Mouse (Mus musculus) midbrain, embryonic 16.5 days (tissue): ENCODE results near the gene Gm42688. TPM values are rescaled to one million over a fixed set of nuclear protein-coding genes. Genes with fewer than 3 reads are reported as not detected.
A peak's percentile ranks its signal among the peaks of the same experiment; 100 is the strongest.

Experiments used
- ATAC-seq: fragments of 200-750 bp; cut with Nextera tagmentation; 2 replicates; pipeline ENCODE4 v1.8.0; 2017; ENCODE audit warnings: moderate TSS enrichment
- H3K27ac ChIP-seq: fragments of 300-500 bp; sonication (generic); 2 replicates; pipeline ENCODE4 v1.5.1; 2014; ENCODE audit warnings: mild to moderate bottlenecking, low read length, mixed read lengths
- H3K27me3 ChIP-seq: fragments of 300-500 bp; sonication (generic); 2 replicates; pipeline ENCODE4 v1.6.1; 2014; ENCODE audit warnings: low read depth, low read length, mixed read lengths; ENCODE audit not compliant: control insufficient read depth, insufficient read depth
- H3K36me3 ChIP-seq: fragments of 300-500 bp; sonication (generic); 2 replicates; pipeline ENCODE4 v1.6.1; 2014; ENCODE audit warnings: mild to moderate bottlenecking, low read length, moderate library complexity, mixed read lengths; ENCODE audit not compliant: control insufficient read depth, insufficient read depth
- H3K4me1 ChIP-seq: fragments of 300-500 bp; sonication (generic); 2 replicates; pipeline ENCODE4 v1.6.1; 2014; ENCODE audit warnings: mild to moderate bottlenecking, low read length, mixed read lengths; ENCODE audit not compliant: control insufficient read depth, insufficient read depth
- H3K4me2 ChIP-seq: fragments of 300-500 bp; sonication (generic); 2 replicates; pipeline ENCODE4 v1.6.1; 2014; ENCODE audit warnings: mild to moderate bottlenecking, low read length, mixed read lengths
- H3K4me3 ChIP-seq: fragments of 300-500 bp; sonication (generic); 2 replicates; pipeline ENCODE4 v1.5.1; 2014; ENCODE audit warnings: low read depth, mild to moderate bottlenecking, low read length, moderate library complexity, mixed read lengths
- H3K9ac ChIP-seq: fragments of 300-500 bp; sonication (generic); 2 replicates; pipeline ENCODE4 v1.6.1; 2014; ENCODE audit warnings: low read depth, low read length, mixed read lengths
- H3K9me3 ChIP-seq: fragments of 300-500 bp; sonication (generic); replicated peaks from 2 replicates; pipeline ENCODE4 v1.6.1; 2014; ENCODE audit warnings: mild to moderate bottlenecking, low read length, mixed read lengths; ENCODE audit not compliant: control insufficient read depth, poor library complexity, severe bottlenecking
- WGBS: fragments of 180-500 bp; shearing (Covaris S2); extraction: QIAGEN DNeasy Blood & Tissue Kit; methylation state at CpG from one replicate; pipeline ENCODE4 v1.1.7; 2014; 5-methylcytosine and 5-hydroxymethylcytosine counted together
- polyA plus RNA-seq: library from polyadenylated mRNA; unstranded; fragments of >200 nt; fragmentation: Nextera tagmentation; extraction: Ambion mirVana; gene quantifications from 2 replicates; pipeline ENCODE4 v1.2.1, GENCODE M21; 2015

The Gm42688 gene
- 5.3 and 5.9 TPM in 2 replicates for polyA plus RNA-seq

DNA sequence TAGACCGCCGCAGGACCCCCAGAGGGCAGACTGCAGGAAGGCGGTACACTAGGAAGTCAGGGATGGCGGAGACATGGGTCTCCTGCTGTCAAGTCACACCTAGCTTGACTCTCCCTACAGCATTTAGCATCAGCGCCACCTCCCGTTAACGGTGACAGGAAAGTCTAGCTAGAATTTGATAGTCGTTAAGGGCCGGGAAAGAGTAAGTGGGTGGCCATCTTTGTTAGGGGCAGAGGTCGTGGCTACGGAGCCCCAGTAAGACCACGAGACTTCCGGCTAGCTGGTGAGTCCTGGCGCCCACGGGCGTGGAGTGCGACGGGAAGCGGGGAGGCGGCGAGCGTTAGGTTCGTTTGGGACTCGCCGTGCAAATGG is at the start of gene Gm42688, which contains the start of gene Ccdc142:
Gene Gm42688, plus strand, starts transcription at position 302 of the 372 bp plus-strand sequence.
Gene Ccdc142, plus strand, starts transcription at position 286 of the 372 bp plus-strand sequence.
- Histone ChIP-seq H3K4me3 (peak within 1 kb of the TSS; percentile 84), H3K27me3 (peaks cover 3% of the 10 kb centered on the region; the same call in 1 of the 2 replicates), H3K4me2 (peak within 1 kb of the TSS; percentile 98), H3K27ac (peak within 1 kb of the TSS; percentile 88), H3K9ac (peak within 1 kb of the TSS; percentile 94), H3K4me1 (peaks cover 16% of the 10 kb centered on the region), H3K9me3 (no peaks in the 10 kb centered on the region), H3K36me3 (no peaks in the 10 kb centered on the region)
- WGBS: under 1% methylated on average over 25 of the region's 25 CpGs
- ATAC-seq: peak; percentile 90

DNA sequence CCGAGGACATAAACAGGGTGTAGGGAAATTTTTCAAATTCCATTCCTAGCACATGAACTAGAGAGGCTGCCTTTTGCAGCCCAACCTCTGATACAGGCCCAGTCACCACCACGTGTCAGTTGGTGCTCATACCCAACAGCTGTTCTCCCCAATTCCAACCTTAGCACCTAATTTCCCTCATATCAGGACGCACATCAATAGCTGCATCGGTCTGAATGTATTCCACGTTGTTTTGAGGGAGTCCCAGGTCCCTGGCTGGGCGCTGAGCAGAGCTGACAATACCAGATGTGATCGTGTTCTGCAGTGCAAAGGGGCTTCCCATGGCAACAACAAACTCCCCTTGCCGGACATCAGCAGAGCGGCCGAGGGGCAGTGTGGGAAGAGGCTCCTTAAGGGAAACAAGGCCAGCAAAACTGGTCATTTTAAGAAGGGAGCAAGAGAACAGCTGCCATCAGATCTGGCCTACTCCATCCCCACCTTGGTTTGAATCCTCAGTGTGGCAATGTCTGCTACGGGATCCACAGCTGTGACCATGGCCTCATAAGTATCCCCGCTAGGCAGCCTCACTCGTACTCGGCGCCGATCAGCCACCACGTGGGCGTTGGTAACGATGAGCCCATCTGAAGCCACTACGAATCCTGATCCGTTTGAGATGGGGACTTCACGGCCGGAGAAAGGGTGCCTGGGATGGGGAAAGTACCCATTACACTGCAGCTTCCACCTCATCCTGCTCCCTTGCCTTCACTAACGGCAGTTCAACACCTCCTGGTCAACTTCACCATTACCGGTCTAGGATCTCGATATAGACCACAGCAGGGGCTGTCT is 48.1 kb upstream of the Gm42688 start:
- peak overlapping the region; percentile 87 for H3K27ac ChIP-seq
- H3K4me2 ChIP-seq: peak overlapping the region; percentile 83
- peaks cover 18% of the 10 kb centered on the region; the same call in 1 of the 2 replicates for H3K36me3 ChIP-seq
- H3K9ac ChIP-seq: peak overlapping the region; percentile 96
- ATAC-seq: peak; percentile 10; the same call in 1 of the 2 replicates
- peak overlapping the region; percentile 100 for H3K4me3 ChIP-seq
- peaks cover 24% of the 10 kb centered on the region for H3K4me1 ChIP-seq
- H3K9me3 ChIP-seq: no peaks in the 10 kb centered on the region
- 3% methylated on average over 26 of the region's 26 CpGs for WGBS
- no peaks in the 10 kb centered on the region for H3K27me3 ChIP-seq

DNA sequence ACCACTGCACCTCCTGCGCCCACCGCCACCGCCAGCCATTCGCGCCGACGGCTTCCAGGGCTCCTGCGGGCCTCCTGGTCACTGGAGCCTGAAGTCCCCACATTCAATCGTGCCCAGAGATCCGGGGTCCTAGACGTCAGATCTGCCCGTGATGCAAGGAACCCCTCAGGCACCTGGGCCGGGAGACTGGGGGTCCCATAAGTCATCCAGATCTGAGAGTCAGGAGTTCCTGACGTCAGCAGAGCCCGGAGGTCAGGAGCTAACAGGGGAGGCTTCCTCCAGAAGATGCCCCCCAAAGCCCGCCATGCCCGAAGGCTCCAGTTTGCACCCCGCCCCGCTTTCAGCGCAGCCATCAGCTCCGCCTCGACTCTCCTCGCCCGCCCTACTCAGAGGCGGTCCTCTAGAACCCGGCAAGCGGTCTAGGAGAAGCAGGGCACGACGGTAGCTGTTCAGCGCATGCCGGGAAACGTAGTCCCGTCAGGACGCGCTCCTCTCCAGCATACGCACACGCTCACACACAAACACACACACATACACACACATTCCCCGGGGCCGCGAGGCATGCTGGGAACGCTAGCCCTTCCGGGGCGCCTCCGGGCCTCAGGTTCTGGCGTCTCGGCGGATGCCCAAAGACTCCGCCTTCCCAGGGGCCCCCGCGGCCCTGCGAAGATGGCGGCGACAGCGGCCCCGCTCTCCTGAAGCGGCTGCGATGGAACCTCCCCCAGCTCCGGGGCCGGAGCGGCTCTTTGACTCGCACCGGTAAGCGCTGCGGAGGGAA is 47.2 kb upstream of the Gm42688 start, which contains the start of gene Aup1:
Gene Aup1, plus strand, starts transcription at position 448 of the 778 bp plus-strand sequence.
- H3K27ac ChIP-seq: peak within 1 kb of the TSS; percentile 87
- ATAC-seq: peak; percentile 98
- peak within 1 kb of the TSS; percentile 87 for H3K4me2 ChIP-seq
- H3K4me3 ChIP-seq: peak within 1 kb of the TSS; percentile 100
- under 1% methylated on average over 64 of the region's 64 CpGs for WGBS
- H3K4me1 ChIP-seq: peaks cover 24% of the 10 kb centered on the region
- no peaks in the 10 kb centered on the region for H3K27me3 ChIP-seq
- no peaks in the 10 kb centered on the region for H3K9me3 ChIP-seq
- H3K36me3 ChIP-seq: peaks cover 18% of the 10 kb centered on the region; the same call in 1 of the 2 replicates
- H3K9ac ChIP-seq: peak within 1 kb of the TSS; percentile 96

DNA sequence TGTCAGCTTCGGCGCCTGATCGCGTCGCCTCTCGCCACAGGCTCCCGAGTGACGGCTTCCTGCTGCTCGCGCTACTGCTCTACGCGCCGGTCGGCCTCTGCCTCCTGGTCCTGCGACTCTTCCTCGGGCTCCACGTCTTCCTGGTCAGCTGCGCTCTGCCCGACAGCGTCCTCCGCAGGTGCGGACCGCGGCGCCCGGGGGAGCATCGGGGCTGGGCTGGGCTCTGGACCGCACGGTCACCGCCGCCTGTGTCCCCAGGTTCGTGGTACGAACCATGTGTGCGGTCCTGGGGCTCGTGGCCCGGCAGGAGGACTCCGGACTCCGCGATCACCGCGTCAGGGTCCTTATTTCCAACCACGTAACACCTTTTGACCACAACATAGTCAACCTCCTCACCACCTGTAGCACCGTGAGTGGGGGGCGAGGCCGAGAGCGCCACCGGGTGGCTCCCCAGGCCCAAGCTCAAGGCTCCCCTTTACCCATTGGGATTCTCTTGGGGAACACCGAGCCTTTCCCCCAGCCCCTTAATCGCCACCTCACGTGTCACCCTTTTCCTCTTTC is 46.5 kb upstream of the Gm42688 start, which contains the start of gene Htra2:
Gene Htra2, minus strand, starts transcription at position 403 of the 561 bp plus-strand sequence.
- peak; percentile 32 for ATAC-seq
- Histone ChIP-seq H3K4me3 (peak within 1 kb of the TSS; percentile 100), H3K4me2 (peak within 1 kb of the TSS; percentile 87), H3K27ac (peak within 1 kb of the TSS; percentile 87), H3K4me1 (peaks cover 24% of the 10 kb centered on the region), H3K9me3 (no peaks in the 10 kb centered on the region), H3K9ac (peak within 1 kb of the TSS; percentile 96), H3K27me3 (no peaks in the 10 kb centered on the region), H3K36me3 (peaks cover 18% of the 10 kb centered on the region; the same call in 1 of the 2 replicates)
- WGBS: under 1% methylated on average over 50 of the region's 50 CpGs

GRCm38 (mm10) chr6:83057790-83058189 is 43.6 kb upstream of the Gm42688 start, which contains the start of gene Dqx1:
TSS of gene Dqx1 (plus strand) at chr6:83057844.
- Histone ChIP-seq H3K4me3 (no peak within 1 kb of the TSS), H3K27ac (no peak within 1 kb of the TSS), H3K27me3 (peaks cover 19% of the 10 kb centered on the region), H3K4me2 (no peak within 1 kb of the TSS), H3K9ac (no peak within 1 kb of the TSS), H3K4me1 (peaks cover 19% of the 10 kb centered on the region), H3K9me3 (no peaks in the 10 kb centered on the region), H3K36me3 (peaks cover 7% of the 10 kb centered on the region; the same call in 1 of the 2 replicates)
- ATAC-seq: no peak
- 65% methylated on average over 3 of the region's 3 CpGs for WGBS

GRCm38 (mm10) chr6:83058725-83059124 is 42.7 kb upstream of the Gm42688 start:
- H3K36me3 ChIP-seq: peaks cover 7% of the 10 kb centered on the region; the same call in 1 of the 2 replicates
- no peak for ATAC-seq
- no peak overlapping the region for H3K9ac ChIP-seq
- H3K4me2 ChIP-seq: no peak overlapping the region
- no peak overlapping the region for H3K4me3 ChIP-seq
- no peaks in the 10 kb centered on the region for H3K9me3 ChIP-seq
- peaks cover 14% of the 10 kb centered on the region for H3K4me1 ChIP-seq
- no peak overlapping the region for H3K27ac ChIP-seq
- 77% methylated on average over 2 of the region's 2 CpGs for WGBS
- H3K27me3 ChIP-seq: peaks cover 28% of the 10 kb centered on the region

DNA sequence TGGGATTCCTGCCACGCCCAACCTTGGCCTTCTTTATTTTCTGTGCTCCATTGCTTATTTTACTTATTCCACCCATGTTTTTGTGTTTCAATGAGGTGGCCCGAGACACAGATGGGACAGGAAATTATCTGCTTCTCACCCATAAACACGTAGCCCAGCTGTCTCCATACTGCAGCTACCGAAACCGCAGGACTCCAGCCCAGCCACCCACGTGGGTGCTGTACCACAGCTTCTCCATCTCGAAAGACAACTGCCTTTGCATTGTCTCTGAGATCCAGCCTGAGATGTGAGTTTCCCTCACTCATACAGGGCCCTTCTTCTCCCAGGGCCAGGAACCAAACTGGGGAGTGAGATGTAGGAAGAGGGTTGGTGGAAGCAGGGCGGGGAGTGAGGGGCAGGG is 35.4 kb upstream of the Gm42688 start:
- no peak for ATAC-seq
- Histone ChIP-seq H3K27ac (no peak overlapping the region), H3K4me3 (no peak overlapping the region), H3K36me3 (no peaks in the 10 kb centered on the region), H3K4me2 (no peak overlapping the region), H3K9me3 (no peaks in the 10 kb centered on the region), H3K4me1 (no peaks in the 10 kb centered on the region; the same call in 1 of the 2 replicates), H3K27me3 (peaks cover 83% of the 10 kb centered on the region), H3K9ac (no peak overlapping the region)
- 27% methylated on average over 8 of the region's 8 CpGs for WGBS

GRCm38 (mm10) chr6:83066441-83066840 is 35.0 kb upstream of the Gm42688 start:
- no peaks in the 10 kb centered on the region; the same call in 1 of the 2 replicates for H3K4me1 ChIP-seq
- H3K27me3 ChIP-seq: peaks cover 83% of the 10 kb centered on the region
- no peak overlapping the region for H3K27ac ChIP-seq
- no peak overlapping the region for H3K9ac ChIP-seq
- H3K36me3 ChIP-seq: no peaks in the 10 kb centered on the region
- ATAC-seq: no peak
- H3K9me3 ChIP-seq: no peaks in the 10 kb centered on the region
- H3K4me3 ChIP-seq: no peak overlapping the region
- no peak overlapping the region for H3K4me2 ChIP-seq
- WGBS: 30% methylated on average over 6 of the region's 6 CpGs
